Mouse (Mus musculus) right cerebral cortex, postnatal 25 days (tissue): Measurements from ENCODE around the gene Aox3.

Experiments used
- DNase-seq: peaks from one replicate; pipeline ENCODE4 v3.0.0; 2022

Aox3 gene

GRCm38 (mm10) chr1:58213838-58214237, 100.9 kb downstream of the Aox3 start:
- DNase-seq, result no peak

GRCm38 (mm10) chr1:58215353-58215752, 102.4 kb downstream of the Aox3 start:
- DNase-seq, result no peak

GRCm38 (mm10) chr1:58215956-58216532, 103.1 kb downstream of the Aox3 start:
- DNase-seq, result no peak

- no peak for DNase-seq
Observed at GRCm38 (mm10) chr1:58221070-58221469, 108.1 kb downstream of the Aox3 start.

GRCm38 (mm10) chr1:58221879-58222278, 108.9 kb downstream of the Aox3 start:
- no peak for DNase-seq

GRCm38 (mm10) chr1:58228086-58228485, 115.2 kb downstream of the Aox3 start:
- no peak for DNase-seq

GRCm38 (mm10) chr1:58228916-58229315, 116.0 kb downstream of the Aox3 start:
- no peak for DNase-seq

- no peak for DNase-seq
Observed at GRCm38 (mm10) chr1:58229774-58230173, 116.8 kb downstream of the Aox3 start.

GRCm38 (mm10) chr1:58230542-58230941, 117.6 kb downstream of the Aox3 start:
- no peak for DNase-seq

GRCm38 (mm10) chr1:58235405-58235804, 122.5 kb downstream of the Aox3 start:
- no peak for DNase-seq

GRCm38 (mm10) chr1:58237527-58238299, 124.8 kb downstream of the Aox3 start:
- no peak for DNase-seq

GRCm38 (mm10) chr1:58238440-58238839, 125.5 kb downstream of the Aox3 start:
- DNase-seq, result no peak

- DNase-seq, result no peak
Observed at GRCm38 (mm10) chr1:58238961-58239360, 126.0 kb downstream of the Aox3 start.

- DNase-seq, result no peak
Observed at GRCm38 (mm10) chr1:58240347-58240746, 127.4 kb downstream of the Aox3 start.

GRCm38 (mm10) chr1:58244487-58244886, 131.6 kb downstream of the Aox3 start:
- no peak for DNase-seq

- no peak for DNase-seq
Observed at GRCm38 (mm10) chr1:58248518-58248917, 135.6 kb downstream of the Aox3 start.
